Mouse (Mus musculus): Measurements from ENCODE around the gene Xntrpc. TPM values are rescaled to one million over a fixed set of nuclear protein-coding genes. Genes with fewer than 3 reads are reported as not detected.
"Not testable (repeated sequence)": the region's sequence is repeated elsewhere in the genome, so short reads cannot be mapped to it uniquely, and the experiment has no call there.

The Xntrpc gene
- polyA plus RNA-seq, 1 experiment from 2014 or later, result 1.6 TPM

- Histone ChIP-seq H3K27ac (no peak overlapping the region), H3K9me3 (replicated peaks) (no peaks in the 10 kb centered on the region), H3K27me3 (no peaks in the 10 kb centered on the region), H3K36me3 (peaks cover 48% of the 10 kb centered on the region), H3K9ac (no peak overlapping the region), H3K4me1 (no peaks in the 10 kb centered on the region), H3K4me3 (replicated peaks) (no peak overlapping the region), H3K4me2 (no peak overlapping the region)
- no peak for ATAC-seq (replicated peaks; ENCODE audit: low FRiP score)
- 75% methylated on average over 2 of the region's 2 CpGs for WGBS
Observed at GRCm38 (mm10) chr7:102042314-102042713, 23.2 kb upstream of the Xntrpc start.

GRCm38 (mm10) chr7:102048524-102048923 is 17.0 kb upstream of the Xntrpc start:
- not testable (repeated sequence) for H3K9me3 ChIP-seq (replicated peaks); H3K9ac ChIP-seq; H3K4me3 ChIP-seq (replicated peaks); H3K27me3 ChIP-seq; H3K4me1 ChIP-seq; H3K4me2 ChIP-seq; ATAC-seq (replicated peaks; ENCODE audit: low FRiP score); H3K27ac ChIP-seq
- peaks cover 30% of the 10 kb centered on the region for H3K36me3 ChIP-seq

GRCm38 (mm10) chr7:102061353-102061752 is 4.2 kb upstream of the Xntrpc start:
- WGBS, result 91% methylated on average over 3 of the region's 3 CpGs
- no peak for ATAC-seq (replicated peaks; ENCODE audit: low FRiP score)
- Histone ChIP-seq H3K9me3 (replicated peaks) (no peaks in the 10 kb centered on the region), H3K4me3 (replicated peaks) (no peak overlapping the region), H3K36me3 (peaks cover 36% of the 10 kb centered on the region), H3K4me1 (peaks cover 27% of the 10 kb centered on the region), H3K27me3 (no peaks in the 10 kb centered on the region), H3K4me2 (no peak overlapping the region), H3K9ac (no peak overlapping the region), H3K27ac (no peak overlapping the region)

GRCm38 (mm10) chr7:102062203-102062602 is 3.3 kb upstream of the Xntrpc start:
- H3K4me3 ChIP-seq (replicated peaks), result no peak overlapping the region
- no peaks in the 10 kb centered on the region for H3K27me3 ChIP-seq
- H3K27ac ChIP-seq, result peak overlapping the region; percentile 34; the same call in 1 of the 2 replicates
- peaks cover 33% of the 10 kb centered on the region for H3K4me1 ChIP-seq
- 0 out of 2 replicates have a peak overlapping the region, but pooled peaks have one; percentile 2 for H3K4me2 ChIP-seq
- H3K9me3 ChIP-seq (replicated peaks), result no peaks in the 10 kb centered on the region
- H3K9ac ChIP-seq, result no peak overlapping the region
- WGBS, result 58% methylated on average over 1 of the region's 1 CpGs
- H3K36me3 ChIP-seq, result peaks cover 27% of the 10 kb centered on the region
- no peak for ATAC-seq (replicated peaks; ENCODE audit: low FRiP score)

DNA sequence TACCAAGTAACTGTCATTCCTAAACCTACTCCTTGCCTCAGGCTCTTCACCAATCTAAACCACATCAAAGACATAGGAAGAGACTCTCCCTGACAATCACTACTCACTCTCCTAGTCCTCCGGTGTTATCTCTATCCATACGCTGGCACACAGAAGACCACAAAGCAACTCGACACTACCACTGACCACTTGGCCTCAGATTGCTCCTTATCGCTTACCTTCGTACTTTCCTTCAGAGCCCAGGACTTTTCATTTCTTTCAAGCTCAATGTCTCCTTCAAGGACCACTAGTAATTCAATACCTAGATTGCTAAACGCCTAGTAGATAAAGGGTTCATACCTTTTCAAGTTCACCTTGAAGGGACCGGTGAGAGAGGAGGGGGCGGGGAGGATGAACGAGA is 1.6 kb upstream of the Xntrpc start:
- no peak for ATAC-seq (replicated peaks; ENCODE audit: low FRiP score)
- peak overlapping the region; percentile 68 for H3K4me2 ChIP-seq
- H3K27me3 ChIP-seq, result no peaks in the 10 kb centered on the region
- no peak overlapping the region for H3K27ac ChIP-seq
- H3K4me1 ChIP-seq, result peaks cover 35% of the 10 kb centered on the region
- WGBS, result 81% methylated on average over 9 of the region's 9 CpGs
- no peaks in the 10 kb centered on the region for H3K9me3 ChIP-seq (replicated peaks)
- H3K36me3 ChIP-seq, result peaks cover 22% of the 10 kb centered on the region
- H3K4me3 ChIP-seq (replicated peaks), result peak overlapping the region; percentile 82
- H3K9ac ChIP-seq, result no peak overlapping the region

DNA sequence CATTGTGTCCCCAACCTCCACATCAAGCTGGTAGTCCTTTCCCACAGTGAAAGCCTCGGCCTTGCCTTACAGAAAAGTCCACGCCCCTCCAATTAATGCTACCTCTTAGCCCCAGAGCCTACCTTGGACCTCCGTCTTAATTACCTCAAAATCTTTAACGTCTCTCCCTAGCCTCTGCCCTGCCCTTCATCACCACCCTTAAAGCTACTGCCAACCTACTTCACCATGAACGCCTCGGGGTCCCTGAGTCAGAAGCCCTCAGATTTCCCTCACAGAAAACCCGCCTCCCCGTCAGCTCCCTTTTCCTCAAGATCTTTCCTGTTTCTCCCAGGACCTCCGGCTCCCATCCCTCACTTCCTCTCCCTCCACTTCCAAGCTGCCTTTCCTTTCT is 863 bp upstream of the Xntrpc start:
- Histone ChIP-seq H3K36me3 (peaks cover 16% of the 10 kb centered on the region), H3K4me2 (peak overlapping the region; percentile 68), H3K27me3 (no peaks in the 10 kb centered on the region), H3K4me1 (peaks cover 35% of the 10 kb centered on the region), H3K9me3 (replicated peaks) (no peaks in the 10 kb centered on the region), H3K4me3 (replicated peaks) (peak overlapping the region; percentile 82), H3K9ac (peak overlapping the region; percentile 73), H3K27ac (peak overlapping the region; percentile 92; the same call in 1 of the 2 replicates)
- peak; percentile 34 for ATAC-seq (replicated peaks; ENCODE audit: low FRiP score)
- WGBS, result under 1% methylated on average over 9 of the region's 9 CpGs

- Histone ChIP-seq H3K4me3 (replicated peaks) (peak overlapping the region; percentile 82), H3K4me1 (peaks cover 35% of the 10 kb centered on the region), H3K9ac (peak overlapping the region; percentile 73), H3K27ac (0 out of 2 replicates have a peak overlapping the region, but pooled peaks have one; percentile 92), H3K27me3 (no peaks in the 10 kb centered on the region), H3K9me3 (replicated peaks) (no peaks in the 10 kb centered on the region), H3K36me3 (peaks cover 23% of the 10 kb centered on the region), H3K4me2 (peak overlapping the region; percentile 68)
- 71% methylated on average over 6 of the region's 6 CpGs for WGBS
- ATAC-seq (replicated peaks; ENCODE audit: low FRiP score), result no peak
Observed at GRCm38 (mm10) chr7:102066363-102066762, 850 bp downstream of the Xntrpc start.

GRCm38 (mm10) chr7:102076714-102077296 is 11.3 kb downstream of the Xntrpc start:
- Histone ChIP-seq H3K4me3 (replicated peaks) (no peak overlapping the region), H3K4me1 (no peaks in the 10 kb centered on the region)
- 73% methylated on average over 7 of the region's 7 CpGs for WGBS

DNA sequence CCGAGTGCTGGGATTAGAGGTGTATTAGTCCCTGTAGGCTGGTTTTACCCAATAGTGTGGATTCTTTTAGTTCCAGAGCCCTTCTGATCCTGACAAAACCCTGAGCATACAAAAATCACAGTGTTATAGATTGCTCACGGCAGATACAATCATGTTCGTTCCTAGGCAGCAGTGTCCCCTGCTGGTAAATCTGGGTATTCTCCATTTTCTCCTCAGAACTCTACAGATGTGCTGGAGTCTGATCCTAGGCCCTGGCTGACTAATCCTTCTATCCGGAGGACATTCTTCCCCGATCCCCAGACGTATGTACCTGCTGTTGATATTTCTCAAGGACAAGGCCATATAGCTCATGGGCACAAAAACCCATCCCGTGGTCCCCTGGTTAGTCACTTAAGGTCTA is 13.0 kb downstream of the Xntrpc start:
- 83% methylated on average over 7 of the region's 7 CpGs for WGBS
- Histone ChIP-seq H3K9me3 (replicated peaks) (no peaks in the 10 kb centered on the region), H3K9ac (no peak overlapping the region), H3K27me3 (no peaks in the 10 kb centered on the region), H3K4me3 (replicated peaks) (no peak overlapping the region), H3K36me3 (peaks cover 96% of the 10 kb centered on the region), H3K4me2 (no peak overlapping the region), H3K4me1 (no peaks in the 10 kb centered on the region), H3K27ac (no peak overlapping the region)
- ATAC-seq (replicated peaks; ENCODE audit: low FRiP score), result no peak

More at GRCm38 (mm10) chr7:102076714-102077296, 11.3 kb downstream of the Xntrpc start:
- H3K27ac ChIP-seq, result no peak overlapping the region
- no peak for ATAC-seq (replicated peaks; ENCODE audit: low FRiP score)
- H3K4me2 ChIP-seq, result no peak overlapping the region
- H3K9ac ChIP-seq, result no peak overlapping the region
- H3K9me3 ChIP-seq (replicated peaks), result no peaks in the 10 kb centered on the region
- no peaks in the 10 kb centered on the region for H3K27me3 ChIP-seq
- peaks cover 95% of the 10 kb centered on the region for H3K36me3 ChIP-seq

GRCm38 (mm10) chr7:102080311-102080710 is 14.8 kb downstream of the Xntrpc start:
- Histone ChIP-seq H3K4me2 (no peak overlapping the region), H3K4me3 (replicated peaks) (no peak overlapping the region), H3K9me3 (replicated peaks) (no peaks in the 10 kb centered on the region), H3K9ac (no peak overlapping the region), H3K36me3 (peaks cover 96% of the 10 kb centered on the region), H3K4me1 (no peaks in the 10 kb centered on the region), H3K27ac (no peak overlapping the region), H3K27me3 (no peaks in the 10 kb centered on the region)
- ATAC-seq (replicated peaks; ENCODE audit: low FRiP score), result no peak
- 85% methylated on average over 8 of the region's 8 CpGs for WGBS

DNA sequence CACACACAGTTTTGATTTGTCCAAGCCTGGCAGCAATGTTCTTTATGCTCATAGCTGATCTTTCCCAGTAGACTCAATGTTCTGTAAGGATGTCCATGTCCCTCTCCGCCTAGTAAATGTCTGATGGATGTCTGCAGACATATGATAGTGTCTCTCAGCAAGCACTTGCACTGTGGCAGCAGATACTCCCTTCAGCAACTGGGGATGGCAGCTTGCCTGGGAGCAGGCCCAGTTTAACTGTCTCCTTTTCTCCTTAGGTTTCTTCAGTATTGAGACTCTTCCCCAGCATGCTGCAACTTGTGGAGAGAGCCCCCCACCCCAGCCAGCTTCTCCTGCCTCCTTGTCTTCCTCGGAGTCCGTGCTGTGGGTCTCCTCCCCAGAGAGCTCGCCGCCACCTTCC is 16.3 kb downstream of the Xntrpc start:
- Histone ChIP-seq H3K36me3 (peaks cover 82% of the 10 kb centered on the region), H3K4me2 (no peak overlapping the region), H3K9ac (no peak overlapping the region), H3K9me3 (replicated peaks) (no peaks in the 10 kb centered on the region), H3K27ac (no peak overlapping the region), H3K4me1 (no peaks in the 10 kb centered on the region), H3K27me3 (no peaks in the 10 kb centered on the region), H3K4me3 (replicated peaks) (no peak overlapping the region)
- 94% methylated on average over 5 of the region's 5 CpGs for WGBS
- ATAC-seq (replicated peaks; ENCODE audit: low FRiP score), result no peak

- no peak for ATAC-seq (replicated peaks; ENCODE audit: low FRiP score)
- no peaks in the 10 kb centered on the region for H3K27me3 ChIP-seq
- no peak within 1 kb of the TSS for H3K4me2 ChIP-seq
- H3K4me1 ChIP-seq, result no peaks in the 10 kb centered on the region
- peaks cover 73% of the 10 kb centered on the region for H3K36me3 ChIP-seq
- H3K9me3 ChIP-seq (replicated peaks), result no peaks in the 10 kb centered on the region
- H3K27ac ChIP-seq, result no peak within 1 kb of the TSS
- H3K4me3 ChIP-seq (replicated peaks), result no peak within 1 kb of the TSS
- no peak within 1 kb of the TSS for H3K9ac ChIP-seq
- WGBS, result 90% methylated on average over 5 of the region's 5 CpGs
Observed at GRCm38 (mm10) chr7:102082816-102083215, 17.3 kb downstream of the Xntrpc start, which contains the start of gene Trpc2. Gene Trpc2 (plus strand): TSS chr7:102083116.
